Mouse (Mus musculus): ENCODE measurements at regions not wholly inside any gene's neighbourhood (a gene's known extent, or its start where the extent isn't known, plus 50 kb on each side); places are given as distances from the start of the nearest gene placed in this dataset.
"Not testable (repeated sequence)": the region's sequence is repeated elsewhere in the genome, so short reads cannot be mapped to it uniquely, and the experiment has no call there.

DNA sequence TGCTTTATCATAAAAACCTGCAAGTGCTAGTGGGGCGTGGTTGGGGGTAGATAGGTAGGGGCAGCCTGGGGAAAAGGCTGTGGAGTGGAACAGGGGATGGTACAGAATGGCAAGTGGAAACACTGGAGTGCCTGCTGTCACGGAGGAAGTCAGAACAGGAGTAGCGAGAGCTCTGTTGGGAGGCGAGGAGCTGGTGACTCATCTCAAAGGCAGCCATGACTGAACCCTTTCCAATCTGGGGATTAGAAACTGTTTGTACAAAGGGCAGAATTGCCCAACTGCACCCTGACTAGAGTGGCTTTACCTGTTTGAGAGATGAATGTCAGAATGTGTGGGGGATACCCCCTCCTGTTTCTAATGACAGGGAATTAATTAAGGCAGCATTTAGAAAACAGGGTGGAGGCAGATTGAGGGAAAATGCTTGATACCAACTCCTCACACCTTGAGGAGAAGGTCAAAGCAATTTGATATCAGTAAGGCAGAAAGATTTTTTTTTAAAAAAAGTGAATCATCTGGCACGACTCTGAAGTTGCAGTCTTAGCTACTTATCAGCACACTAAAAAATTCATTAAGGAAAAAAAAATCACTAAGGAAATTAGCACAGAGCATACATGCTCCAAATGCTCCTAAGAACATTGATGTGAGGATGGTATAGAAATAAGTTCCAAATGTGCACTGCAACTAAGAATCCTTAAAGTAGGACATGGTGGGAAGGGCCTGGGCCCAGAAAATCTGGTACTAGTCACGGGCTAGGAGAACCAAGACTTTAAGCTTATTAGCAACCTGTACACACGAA lies 54.7 kb upstream of the Usp25 start:
- no peak for ATAC-seq (replicated peaks; ENCODE audit: insufficient number of reproducible peaks, low FRiP score, low TSS enrichment)
- 55% methylated on average over 7 of the region's 7 CpGs for WGBS (ENCODE audit: insufficient replicate concordance)
- Histone ChIP-seq H3K4me3 (ENCODE audit: low read depth, low read length) (no peak overlapping the region), H3K27ac (ENCODE audit: low read depth, low read length) (no peak overlapping the region), H3K4me2 (no peak overlapping the region), H3K9ac (ENCODE audit: low read depth, low read length) (no peak overlapping the region), H3K9me3 (replicated peaks; ENCODE audit: control insufficient read depth, low read length) (no peaks in the 10 kb centered on the region), H3K27me3 (ENCODE audit: control insufficient read depth, insufficient read depth, low read length) (no peaks in the 10 kb centered on the region), H3K4me1 (ENCODE audit: control insufficient read depth, insufficient read depth, low read length) (no peaks in the 10 kb centered on the region), H3K36me3 (ENCODE audit: control insufficient read depth, insufficient read depth, low read length) (no peaks in the 10 kb centered on the region)

DNA sequence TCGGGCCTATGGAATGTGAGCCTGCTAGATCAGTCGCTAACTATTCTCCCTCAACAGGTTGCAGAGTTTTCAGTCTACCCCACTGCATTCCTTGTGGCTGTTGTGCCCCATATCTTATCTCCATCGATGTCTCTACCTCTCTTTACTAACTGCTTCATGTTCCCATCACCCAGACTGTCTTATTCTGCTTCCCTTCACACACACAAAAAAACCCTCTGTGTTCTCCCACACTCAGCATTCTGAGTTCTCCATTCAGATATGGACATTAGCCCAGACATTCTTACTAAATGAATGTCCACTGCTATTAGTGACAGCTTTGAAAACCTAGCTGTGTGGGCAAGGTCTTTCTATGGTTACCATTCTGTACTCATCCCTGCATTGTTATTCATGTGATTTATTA lies 56.0 kb upstream of the Usp25 start:
- H3K27me3 ChIP-seq (ENCODE audit: control insufficient read depth, insufficient read depth, low read length), result no peaks in the 10 kb centered on the region
- H3K4me1 ChIP-seq (ENCODE audit: control insufficient read depth, insufficient read depth, low read length), result no peaks in the 10 kb centered on the region
- H3K27ac ChIP-seq (ENCODE audit: low read depth, low read length), result no peak overlapping the region
- H3K9me3 ChIP-seq (replicated peaks; ENCODE audit: control insufficient read depth, low read length), result no peaks in the 10 kb centered on the region
- ATAC-seq (replicated peaks; ENCODE audit: insufficient number of reproducible peaks, low FRiP score, low TSS enrichment), result no peak
- no peak overlapping the region for H3K9ac ChIP-seq (ENCODE audit: low read depth, low read length)
- no peaks in the 10 kb centered on the region for H3K36me3 ChIP-seq (ENCODE audit: control insufficient read depth, insufficient read depth, low read length)
- WGBS (ENCODE audit: insufficient replicate concordance), result 54% methylated on average over 3 of the region's 3 CpGs
- H3K4me2 ChIP-seq, result no peak overlapping the region
- no peak overlapping the region for H3K4me3 ChIP-seq (ENCODE audit: low read depth, low read length)

GRCm38 (mm10) chr16:76957090-76957489 lies 56.4 kb upstream of the Usp25 start:
- Histone ChIP-seq H3K9ac (ENCODE audit: low read depth, low read length) (no peak overlapping the region), H3K36me3 (ENCODE audit: control insufficient read depth, insufficient read depth, low read length) (no peaks in the 10 kb centered on the region), H3K4me1 (ENCODE audit: control insufficient read depth, insufficient read depth, low read length) (no peaks in the 10 kb centered on the region), H3K27ac (ENCODE audit: low read depth, low read length) (no peak overlapping the region), H3K9me3 (replicated peaks; ENCODE audit: control insufficient read depth, low read length) (no peaks in the 10 kb centered on the region), H3K4me3 (ENCODE audit: low read depth, low read length) (no peak overlapping the region), H3K4me2 (no peak overlapping the region), H3K27me3 (ENCODE audit: control insufficient read depth, insufficient read depth, low read length) (no peaks in the 10 kb centered on the region)
- 87% methylated on average over 7 of the region's 7 CpGs for WGBS (ENCODE audit: insufficient replicate concordance)
- ATAC-seq (replicated peaks; ENCODE audit: insufficient number of reproducible peaks, low FRiP score, low TSS enrichment), result no peak

- no peaks in the 10 kb centered on the region for H3K4me1 ChIP-seq (ENCODE audit: control insufficient read depth, insufficient read depth, low read length)
- H3K4me3 ChIP-seq (ENCODE audit: low read depth, low read length), result no peak overlapping the region
- no peaks in the 10 kb centered on the region for H3K9me3 ChIP-seq (replicated peaks; ENCODE audit: control insufficient read depth, low read length)
- no peak for ATAC-seq (replicated peaks; ENCODE audit: insufficient number of reproducible peaks, low FRiP score, low TSS enrichment)
- no peaks in the 10 kb centered on the region for H3K36me3 ChIP-seq (ENCODE audit: control insufficient read depth, insufficient read depth, low read length)
- H3K27ac ChIP-seq (ENCODE audit: low read depth, low read length), result no peak overlapping the region
- no peak overlapping the region for H3K4me2 ChIP-seq
- 76% methylated on average over 10 of the region's 10 CpGs for WGBS (ENCODE audit: insufficient replicate concordance)
- H3K9ac ChIP-seq (ENCODE audit: low read depth, low read length), result no peak overlapping the region
- H3K27me3 ChIP-seq (ENCODE audit: control insufficient read depth, insufficient read depth, low read length), result no peaks in the 10 kb centered on the region
Observed at GRCm38 (mm10) chr16:76950836-76951486, 62.5 kb upstream of the Usp25 start.

GRCm38 (mm10) chr16:76947011-76947410 lies 66.5 kb upstream of the Usp25 start:
- Histone ChIP-seq H3K27ac (ENCODE audit: low read depth, low read length) (no peak overlapping the region), H3K9ac (ENCODE audit: low read depth, low read length) (no peak overlapping the region), H3K4me1 (ENCODE audit: control insufficient read depth, insufficient read depth, low read length) (no peaks in the 10 kb centered on the region), H3K36me3 (ENCODE audit: control insufficient read depth, insufficient read depth, low read length) (no peaks in the 10 kb centered on the region), H3K9me3 (replicated peaks; ENCODE audit: control insufficient read depth, low read length) (no peaks in the 10 kb centered on the region), H3K4me3 (ENCODE audit: low read depth, low read length) (no peak overlapping the region), H3K4me2 (no peak overlapping the region), H3K27me3 (ENCODE audit: control insufficient read depth, insufficient read depth, low read length) (no peaks in the 10 kb centered on the region)
- no peak for ATAC-seq (replicated peaks; ENCODE audit: insufficient number of reproducible peaks, low FRiP score, low TSS enrichment)
- 76% methylated on average over 5 of the region's 5 CpGs for WGBS (ENCODE audit: insufficient replicate concordance)

DNA sequence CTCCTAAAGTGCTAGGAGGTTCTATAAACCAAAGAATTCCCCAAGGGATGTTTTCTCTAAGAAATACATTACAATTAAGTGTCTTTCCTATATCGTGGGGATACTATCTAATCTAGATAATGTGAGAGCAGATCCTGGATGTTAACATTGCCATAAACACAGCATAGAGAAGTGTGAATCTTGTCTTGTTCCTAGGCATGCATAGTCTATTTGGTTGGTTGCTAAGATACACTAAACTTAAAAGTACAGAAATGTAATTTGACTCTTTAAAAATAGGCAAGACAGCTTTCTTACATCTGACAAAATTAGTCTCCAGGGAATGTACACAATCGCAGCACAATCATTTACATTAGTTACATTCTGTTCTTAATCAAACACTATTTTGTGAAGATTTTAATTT lies 75.4 kb upstream of the Usp25 start:
- Histone ChIP-seq H3K4me3 (ENCODE audit: low read depth, low read length) (no peak overlapping the region), H3K9ac (ENCODE audit: low read depth, low read length) (no peak overlapping the region), H3K36me3 (ENCODE audit: control insufficient read depth, insufficient read depth, low read length) (no peaks in the 10 kb centered on the region), H3K4me2 (no peak overlapping the region), H3K9me3 (replicated peaks; ENCODE audit: control insufficient read depth, low read length) (no peaks in the 10 kb centered on the region), H3K27me3 (ENCODE audit: control insufficient read depth, insufficient read depth, low read length) (no peaks in the 10 kb centered on the region), H3K4me1 (ENCODE audit: control insufficient read depth, insufficient read depth, low read length) (no peaks in the 10 kb centered on the region), H3K27ac (ENCODE audit: low read depth, low read length) (no peak overlapping the region)
- no peak for ATAC-seq (replicated peaks; ENCODE audit: insufficient number of reproducible peaks, low FRiP score, low TSS enrichment)
- WGBS (ENCODE audit: insufficient replicate concordance), result 71% methylated on average over 2 of the region's 2 CpGs

GRCm38 (mm10) chr16:76927901-76928300 lies 85.6 kb upstream of the Usp25 start:
- no peaks in the 10 kb centered on the region for H3K4me1 ChIP-seq (ENCODE audit: control insufficient read depth, insufficient read depth, low read length)
- no peak overlapping the region for H3K9ac ChIP-seq (ENCODE audit: low read depth, low read length)
- no peaks in the 10 kb centered on the region for H3K9me3 ChIP-seq (replicated peaks; ENCODE audit: control insufficient read depth, low read length)
- no peaks in the 10 kb centered on the region for H3K27me3 ChIP-seq (ENCODE audit: control insufficient read depth, insufficient read depth, low read length)
- no peak overlapping the region for H3K27ac ChIP-seq (ENCODE audit: low read depth, low read length)
- H3K36me3 ChIP-seq (ENCODE audit: control insufficient read depth, insufficient read depth, low read length), result no peaks in the 10 kb centered on the region
- no peak for ATAC-seq (replicated peaks; ENCODE audit: insufficient number of reproducible peaks, low FRiP score, low TSS enrichment)
- 70% methylated on average over 6 of the region's 6 CpGs for WGBS (ENCODE audit: insufficient replicate concordance)
- H3K4me2 ChIP-seq, result no peak overlapping the region
- no peak overlapping the region for H3K4me3 ChIP-seq (ENCODE audit: low read depth, low read length)

GRCm38 (mm10) chr16:76920137-76920536 lies 93.4 kb upstream of the Usp25 start:
- H3K4me3 ChIP-seq (ENCODE audit: low read depth, low read length); H3K9ac ChIP-seq (ENCODE audit: low read depth, low read length); H3K9me3 ChIP-seq (replicated peaks; ENCODE audit: control insufficient read depth, low read length); H3K4me2 ChIP-seq; ATAC-seq (replicated peaks; ENCODE audit: insufficient number of reproducible peaks, low FRiP score, low TSS enrichment); H3K27me3 ChIP-seq (ENCODE audit: control insufficient read depth, insufficient read depth, low read length); H3K36me3 ChIP-seq (ENCODE audit: control insufficient read depth, insufficient read depth, low read length); H3K4me1 ChIP-seq (ENCODE audit: control insufficient read depth, insufficient read depth, low read length); H3K27ac ChIP-seq (ENCODE audit: low read depth, low read length): not testable (repeated sequence)
- 90% methylated on average over 11 of the region's 11 CpGs for WGBS (ENCODE audit: insufficient replicate concordance)

DNA sequence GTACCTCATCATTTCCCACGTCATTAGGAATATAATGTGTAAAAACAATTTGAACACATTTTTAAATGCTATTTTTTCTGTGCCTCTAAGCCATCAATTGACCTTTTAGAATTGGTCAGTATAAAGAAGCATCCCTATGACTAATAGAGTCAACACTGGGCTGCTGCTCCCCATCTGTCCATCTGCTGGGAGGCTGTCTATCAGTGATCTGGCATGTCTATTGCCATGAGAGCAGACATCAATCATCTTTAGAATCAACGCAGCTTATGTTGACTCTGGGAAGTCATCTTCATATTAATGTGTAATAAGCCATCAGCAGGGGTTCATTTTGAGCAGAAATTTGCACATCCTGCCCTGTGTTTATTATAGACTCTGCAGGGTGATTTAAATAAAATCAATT lies 94.9 kb upstream of the Usp25 start:
- Histone ChIP-seq H3K9ac (ENCODE audit: low read depth, low read length) (no peak overlapping the region), H3K27ac (ENCODE audit: low read depth, low read length) (no peak overlapping the region), H3K4me1 (ENCODE audit: control insufficient read depth, insufficient read depth, low read length) (no peaks in the 10 kb centered on the region), H3K9me3 (replicated peaks; ENCODE audit: control insufficient read depth, low read length) (no peaks in the 10 kb centered on the region), H3K4me2 (no peak overlapping the region), H3K36me3 (ENCODE audit: control insufficient read depth, insufficient read depth, low read length) (no peaks in the 10 kb centered on the region), H3K27me3 (ENCODE audit: control insufficient read depth, insufficient read depth, low read length) (no peaks in the 10 kb centered on the region), H3K4me3 (ENCODE audit: low read depth, low read length) (no peak overlapping the region)
- ATAC-seq (replicated peaks; ENCODE audit: insufficient number of reproducible peaks, low FRiP score, low TSS enrichment), result no peak
- 78% methylated on average over 2 of the region's 2 CpGs for WGBS (ENCODE audit: insufficient replicate concordance)

Data from heart, embryonic 11.5 days (tissue).